Mouse (Mus musculus) midbrain, postnatal 0 days (tissue): Measurements from ENCODE around the gene Filip1l. TPM values are rescaled to one million over a fixed set of nuclear protein-coding genes. Genes with fewer than 3 reads are reported as not detected.

ENCODE experiments used
- ATAC-seq: fragments of 200-750 bp; cut with Nextera tagmentation; 2 replicates; pipeline ENCODE4 v1.8.0; 2017; ENCODE audit warnings: moderate number of reproducible peaks, mild to moderate bottlenecking, moderate TSS enrichment, moderate library complexity; ENCODE audit not compliant: low FRiP score
- DNase-seq: peaks from one replicate; pipeline ENCODE4 v3.0.0-alpha.2; 2015; ENCODE audit warnings: low spot score
- H3K27ac ChIP-seq: fragments of 300-500 bp; sonication (generic); 2 replicates; pipeline ENCODE4 v1.5.1; 2014; ENCODE audit warnings: low read depth, mild to moderate bottlenecking, low read length, mixed read lengths
- H3K27me3 ChIP-seq: fragments of 300-500 bp; sonication (generic); 2 replicates; pipeline ENCODE4 v1.6.1; 2014; ENCODE audit warnings: low read length, control low read depth, mixed read lengths; ENCODE audit not compliant: insufficient read depth
- H3K36me3 ChIP-seq: fragments of 300-500 bp; sonication (generic); 2 replicates; pipeline ENCODE4 v1.6.1; 2014; ENCODE audit warnings: low read length, control low read depth, mixed read lengths; ENCODE audit not compliant: insufficient read depth
- H3K4me1 ChIP-seq: fragments of 300-500 bp; sonication (generic); 2 replicates; pipeline ENCODE4 v1.6.1; 2014; ENCODE audit warnings: mild to moderate bottlenecking, control low read depth, antibody characterized with exemption, low read length, mixed read lengths; ENCODE audit not compliant: insufficient read depth
- H3K4me2 ChIP-seq: fragments of 300-500 bp; sonication (generic); 2 replicates; pipeline ENCODE4 v1.6.1; 2014; ENCODE audit warnings: low read depth, mild to moderate bottlenecking, low read length, mixed read lengths; ENCODE audit not compliant: poor library complexity, severe bottlenecking
- H3K4me3 ChIP-seq: fragments of 300-500 bp; sonication (generic); 2 replicates; pipeline ENCODE4 v1.5.1; 2014; ENCODE audit warnings: low read depth, mild to moderate bottlenecking, low read length, moderate library complexity
- H3K9ac ChIP-seq: fragments of 300-500 bp; sonication (generic); replicated peaks from 2 replicates; pipeline ENCODE4 v1.6.1; 2014; ENCODE audit warnings: mild to moderate bottlenecking, low read length, moderate library complexity, mixed read lengths; ENCODE audit not compliant: poor library complexity, severe bottlenecking
- H3K9me3 ChIP-seq: fragments of 300-500 bp; sonication (generic); 2 replicates; pipeline ENCODE4 v1.6.1; 2016; ENCODE audit warnings: low read length, control low read depth
- CTCF ChIP-seq: IDR thresholded peaks from 2 replicates; pipeline ENCODE4 v1.5.1; 2016; ENCODE audit warnings: antibody characterized with exemption, mild to moderate bottlenecking
- WGBS: fragments of 180-500 bp; shearing (Covaris S2); extraction: QIAGEN DNeasy Blood & Tissue Kit; methylation state at CpG from one replicate; pipeline ENCODE4 v1.1.7; 2014; 5-methylcytosine and 5-hydroxymethylcytosine counted together
- polyA plus RNA-seq: library from polyadenylated mRNA; unstranded; fragments of >200 nt; fragmentation: Nextera tagmentation; extraction: Ambion mirVana; gene quantifications from 2 replicates; pipeline ENCODE4 v1.2.1, GENCODE M21; 2015
- total RNA-seq: library from RNA; depleted of rRNA; stranded (reverse); fragments of >200 nt; gene quantifications from 2 replicates; pipeline ENCODE4 v1.2.3, GENCODE M21; 2014

Filip1l gene
- total and polyA plus RNA-seq, 2 experiments from 2014 or later, result 1.9 to 2.2 TPM

- H3K4me2 ChIP-seq, result no peak overlapping the region
- DNase-seq (no peak), ATAC-seq (no peak)
- no peak overlapping the region for H3K27ac ChIP-seq
- no peaks in the 10 kb centered on the region for H3K4me1 ChIP-seq
- H3K9me3 ChIP-seq, result no peaks in the 10 kb centered on the region
- H3K9ac ChIP-seq, result no peak overlapping the region
- WGBS, result 83% methylated on average over 7 of the region's 7 CpGs
- no peaks in the 10 kb centered on the region for H3K27me3 ChIP-seq
- TF ChIP-seq CTCF, result no peak
- H3K36me3 ChIP-seq, result no peaks in the 10 kb centered on the region
- no peak overlapping the region for H3K4me3 ChIP-seq
These were observed 74.8 kb downstream of the Filip1l start for GRCm38 (mm10) chr16:57427516-57428285.

GRCm38 (mm10) chr16:57428977-57429376, 76.1 kb downstream of the Filip1l start:
- ATAC-seq (no peak), DNase-seq (no peak)
- Histone ChIP-seq H3K4me1 (no peaks in the 10 kb centered on the region), H3K4me2 (no peak overlapping the region), H3K4me3 (no peak overlapping the region), H3K9ac (no peak overlapping the region), H3K27me3 (no peaks in the 10 kb centered on the region), H3K9me3 (no peaks in the 10 kb centered on the region), H3K36me3 (no peaks in the 10 kb centered on the region), H3K27ac (no peak overlapping the region)
- WGBS, result 90% methylated on average over 5 of the region's 5 CpGs
- TF ChIP-seq CTCF, result no peak

GRCm38 (mm10) chr16:57431294-57431693, 78.4 kb downstream of the Filip1l start:
- H3K36me3 ChIP-seq, result no peaks in the 10 kb centered on the region
- H3K27me3 ChIP-seq, result no peaks in the 10 kb centered on the region
- no peaks in the 10 kb centered on the region for H3K4me1 ChIP-seq
- H3K9me3 ChIP-seq, result no peaks in the 10 kb centered on the region
- no peak overlapping the region for H3K27ac ChIP-seq
- no peak overlapping the region for H3K4me3 ChIP-seq
- no peak overlapping the region for H3K4me2 ChIP-seq
- H3K9ac ChIP-seq, result no peak overlapping the region
- ATAC-seq (no peak), DNase-seq (no peak)
- WGBS, result 96% methylated on average over 3 of the region's 3 CpGs
- no peak for TF ChIP-seq CTCF

GRCm38 (mm10) chr16:57433173-57433572, 80.3 kb downstream of the Filip1l start:
- WGBS, result 84% methylated on average over 4 of the region's 4 CpGs
- H3K4me1 ChIP-seq, result no peaks in the 10 kb centered on the region
- ATAC-seq (no peak), DNase-seq (no peak)
- no peak for TF ChIP-seq CTCF
- no peaks in the 10 kb centered on the region for H3K9me3 ChIP-seq
- no peaks in the 10 kb centered on the region for H3K36me3 ChIP-seq
- H3K27me3 ChIP-seq, result no peaks in the 10 kb centered on the region
- H3K4me2 ChIP-seq, result no peak overlapping the region
- no peak overlapping the region for H3K4me3 ChIP-seq
- H3K27ac ChIP-seq, result no peak overlapping the region
- H3K9ac ChIP-seq, result no peak overlapping the region

- ATAC-seq (no peak), DNase-seq (no peak)
- 93% methylated on average over 6 of the region's 6 CpGs for WGBS
- H3K27ac ChIP-seq, result no peak overlapping the region
- H3K9me3 ChIP-seq, result no peaks in the 10 kb centered on the region
- H3K36me3 ChIP-seq, result no peaks in the 10 kb centered on the region
- no peaks in the 10 kb centered on the region for H3K27me3 ChIP-seq
- H3K4me1 ChIP-seq, result no peaks in the 10 kb centered on the region
- H3K4me3 ChIP-seq, result no peak overlapping the region
- H3K9ac ChIP-seq, result no peak overlapping the region
- TF ChIP-seq CTCF, result no peak
- H3K4me2 ChIP-seq, result no peak overlapping the region
These were observed 80.8 kb downstream of the Filip1l start for GRCm38 (mm10) chr16:57433671-57434070.

GRCm38 (mm10) chr16:57434640-57435039, 81.7 kb downstream of the Filip1l start:
- ATAC-seq (no peak), DNase-seq (no peak)
- Histone ChIP-seq H3K27me3 (no peaks in the 10 kb centered on the region), H3K4me2 (no peak overlapping the region), H3K9me3 (no peaks in the 10 kb centered on the region), H3K27ac (no peak overlapping the region), H3K9ac (no peak overlapping the region), H3K36me3 (no peaks in the 10 kb centered on the region), H3K4me3 (no peak overlapping the region), H3K4me1 (no peaks in the 10 kb centered on the region)
- WGBS, result 73% methylated on average over 3 of the region's 3 CpGs
- TF ChIP-seq CTCF, result no peak
